Mouse (Mus musculus) heart, embryonic 10.5 days (tissue): ENCODE measurements around the gene Litaf. TPM values are rescaled to one million over a fixed set of nuclear protein-coding genes. Genes with fewer than 3 reads are reported as not detected.

Experiments
- DNase-seq: peaks from one replicate; pipeline ENCODE4 v3.0.0-alpha.2; 2017; ENCODE audit warnings: low spot score
- H3K27ac ChIP-seq: fragments of 300-500 bp; sonication (generic); 2 replicates; pipeline ENCODE4 v1.5.1; 2016; ENCODE audit warnings: mild to moderate bottlenecking
- H3K27me3 ChIP-seq: fragments of 300-500 bp; sonication (generic); 2 replicates; pipeline ENCODE4 v1.6.1; 2016; ENCODE audit warnings: mild to moderate bottlenecking; ENCODE audit not compliant: poor library complexity, insufficient read depth, severe bottlenecking
- H3K36me3 ChIP-seq: fragments of 300-500 bp; sonication (generic); 2 replicates; pipeline ENCODE4 v1.6.1; 2016; ENCODE audit warnings: mild to moderate bottlenecking, moderate library complexity
- H3K4me1 ChIP-seq: fragments of 300-500 bp; sonication (generic); 2 replicates; pipeline ENCODE4 v1.6.1; 2016; ENCODE audit warnings: mild to moderate bottlenecking
- H3K4me3 ChIP-seq: fragments of 300-500 bp; sonication (generic); 2 replicates; pipeline ENCODE4 v1.5.1; 2016; ENCODE audit warnings: mild to moderate bottlenecking, moderate library complexity
- H3K9me3 ChIP-seq: fragments of 300-500 bp; sonication (generic); 2 replicates; pipeline ENCODE4 v1.6.1; 2016; ENCODE audit warnings: mild to moderate bottlenecking, moderate library complexity
- WGBS: fragments of 180-500 bp; shearing (Covaris S2); methylation state at CpG from one replicate; pipeline ENCODE4 v1.1.7; 2016; 5-methylcytosine and 5-hydroxymethylcytosine counted together
- polyA plus RNA-seq: library from polyadenylated mRNA; unstranded; fragments of >200 nt; fragmentation: Nextera tagmentation; extraction: Ambion mirVana; gene quantifications from 2 replicates; pipeline ENCODE4 v1.2.1, GENCODE M21; 2016

The Litaf gene
- polyA plus RNA-seq, 1 experiment from 2014 or later, result 68.7 TPM

DNA sequence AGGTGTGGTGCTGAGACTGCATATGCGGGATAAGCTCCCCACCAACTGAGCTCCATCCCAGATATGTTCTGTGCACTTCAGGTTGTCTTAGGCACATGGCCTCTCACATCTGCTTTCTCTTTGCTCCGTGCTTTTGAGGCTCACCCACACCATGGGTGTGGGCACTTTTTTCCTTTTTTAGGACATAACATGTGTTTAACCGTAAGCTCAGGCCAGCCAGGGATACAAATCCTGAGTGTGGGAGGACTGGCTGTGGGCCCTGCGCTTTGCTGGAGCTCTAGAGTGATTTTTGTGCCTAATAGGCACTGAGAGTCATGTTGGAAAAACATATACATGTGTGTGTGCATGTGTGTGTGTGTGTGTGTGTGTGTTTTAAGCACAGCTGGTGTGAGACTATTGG, 110.9 kb downstream of the Litaf start:
- H3K4me3 ChIP-seq, result no peak overlapping the region
- H3K27me3 ChIP-seq, result no peaks in the 10 kb centered on the region
- no peak for DNase-seq
- peaks cover 13% of the 10 kb centered on the region for H3K36me3 ChIP-seq
- WGBS, result 86% methylated on average over 4 of the region's 4 CpGs
- H3K27ac ChIP-seq, result no peak overlapping the region
- H3K9me3 ChIP-seq, result no peaks in the 10 kb centered on the region
- peaks cover 11% of the 10 kb centered on the region; the same call in 1 of the 2 replicates for H3K4me1 ChIP-seq

DNA sequence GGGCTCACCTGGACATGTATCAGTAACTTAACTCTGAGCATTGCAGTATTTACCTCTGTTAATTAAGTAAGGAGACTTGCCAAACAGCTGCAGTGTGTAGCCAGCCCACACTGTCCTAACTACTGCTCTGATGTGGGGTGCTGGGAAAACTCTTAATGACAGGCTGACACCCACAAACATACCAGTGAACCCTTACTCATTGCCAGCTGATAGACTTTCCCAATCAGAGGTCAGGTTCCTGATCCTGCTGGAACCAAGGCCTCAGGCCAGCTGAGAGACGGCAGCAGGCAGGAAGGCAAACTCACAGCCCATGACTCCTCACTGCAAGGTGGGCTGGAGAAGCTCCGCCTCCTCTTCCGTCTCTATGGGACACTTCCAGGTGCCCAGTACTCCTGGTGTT, 113.1 kb downstream of the Litaf start:
- no peak overlapping the region for H3K4me3 ChIP-seq
- H3K9me3 ChIP-seq, result no peaks in the 10 kb centered on the region
- 82% methylated on average over 3 of the region's 3 CpGs for WGBS
- peaks cover 10% of the 10 kb centered on the region; the same call in 1 of the 2 replicates for H3K4me1 ChIP-seq
- H3K36me3 ChIP-seq, result peaks cover 5% of the 10 kb centered on the region; the same call in 1 of the 2 replicates
- no peaks in the 10 kb centered on the region for H3K27me3 ChIP-seq
- no peak overlapping the region for H3K27ac ChIP-seq
- no peak for DNase-seq

DNA sequence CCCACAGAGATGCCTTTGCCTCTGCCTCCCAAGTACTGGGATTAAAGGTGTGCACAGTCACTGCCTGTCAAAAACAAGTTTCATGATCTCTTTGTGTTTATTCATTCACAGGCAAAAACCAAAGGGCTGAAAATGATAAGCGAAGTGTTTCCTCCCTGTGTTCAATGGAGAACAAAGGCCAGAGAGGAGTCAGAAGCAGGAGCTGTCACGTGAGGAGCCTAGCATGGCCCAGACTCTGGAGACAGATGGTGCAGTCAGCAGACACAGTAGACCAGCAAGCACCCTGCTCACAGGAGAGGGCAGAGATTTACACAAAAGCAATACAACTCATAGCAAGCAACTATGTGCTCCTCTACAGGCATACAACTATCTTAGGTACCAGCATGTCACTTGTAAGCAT, 113.9 kb downstream of the Litaf start:
- H3K27me3 ChIP-seq, result no peaks in the 10 kb centered on the region
- H3K4me3 ChIP-seq, result no peak overlapping the region
- DNase-seq, result no peak
- H3K9me3 ChIP-seq, result no peaks in the 10 kb centered on the region
- H3K27ac ChIP-seq, result no peak overlapping the region; the same call in 1 of the 2 replicates
- H3K4me1 ChIP-seq, result peaks cover 7% of the 10 kb centered on the region; the same call in 1 of the 2 replicates
- H3K36me3 ChIP-seq, result peaks cover 2% of the 10 kb centered on the region; the same call in 1 of the 2 replicates
- 69% methylated on average over 2 of the region's 2 CpGs for WGBS

DNA sequence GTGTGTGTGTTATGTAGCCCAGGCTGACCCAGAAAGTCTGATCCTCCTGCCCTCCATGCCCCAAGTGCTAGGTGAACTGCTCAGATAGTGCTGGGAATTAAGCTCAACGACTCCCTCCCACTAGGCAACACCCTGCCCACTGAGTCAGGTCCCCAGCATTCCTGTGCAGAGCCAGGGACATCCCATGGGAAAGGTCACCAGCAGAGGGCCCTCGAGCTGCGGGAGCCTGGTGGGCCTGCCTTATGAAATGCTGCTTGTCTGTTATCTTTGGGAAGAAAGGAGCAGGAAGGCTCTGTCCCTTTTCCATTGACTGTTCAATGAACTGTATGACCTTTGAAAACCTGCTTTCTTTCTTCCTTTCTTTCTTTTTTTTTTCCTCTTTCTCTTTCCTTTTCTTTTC, 114.4 kb downstream of the Litaf start:
- Histone ChIP-seq H3K27ac (no peak overlapping the region), H3K4me3 (no peak overlapping the region), H3K36me3 (peaks cover 2% of the 10 kb centered on the region; the same call in 1 of the 2 replicates), H3K27me3 (no peaks in the 10 kb centered on the region), H3K4me1 (peaks cover 7% of the 10 kb centered on the region; the same call in 1 of the 2 replicates), H3K9me3 (no peaks in the 10 kb centered on the region)
- no peak for DNase-seq
- WGBS, result 6% methylated on average over 3 of the region's 3 CpGs

DNA sequence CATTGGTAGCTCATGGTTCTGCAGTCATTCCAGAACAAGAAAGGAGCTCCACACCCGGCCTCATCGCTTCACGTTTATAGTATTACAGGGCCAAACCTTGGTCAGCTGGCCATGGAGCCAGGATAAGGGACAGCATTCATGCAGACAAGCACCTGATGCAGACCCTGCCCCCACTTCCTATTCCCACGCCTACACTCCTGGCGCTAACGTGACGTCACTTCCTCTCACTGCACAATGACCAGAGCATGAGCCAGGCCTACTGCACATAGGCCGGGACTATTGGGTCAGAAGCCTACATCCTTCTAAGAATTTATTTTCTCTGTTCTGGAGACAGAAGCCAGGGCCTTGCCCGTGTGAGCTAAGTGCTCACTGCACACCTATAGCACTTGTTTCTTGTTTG, 115.4 kb downstream of the Litaf start:
- Histone ChIP-seq H3K4me3 (no peak overlapping the region), H3K4me1 (peaks cover 7% of the 10 kb centered on the region; the same call in 1 of the 2 replicates), H3K9me3 (no peaks in the 10 kb centered on the region), H3K36me3 (no peaks in the 10 kb centered on the region; the same call in 1 of the 2 replicates), H3K27me3 (no peaks in the 10 kb centered on the region), H3K27ac (no peak overlapping the region)
- WGBS, result 79% methylated on average over 9 of the region's 9 CpGs
- no peak for DNase-seq

DNA sequence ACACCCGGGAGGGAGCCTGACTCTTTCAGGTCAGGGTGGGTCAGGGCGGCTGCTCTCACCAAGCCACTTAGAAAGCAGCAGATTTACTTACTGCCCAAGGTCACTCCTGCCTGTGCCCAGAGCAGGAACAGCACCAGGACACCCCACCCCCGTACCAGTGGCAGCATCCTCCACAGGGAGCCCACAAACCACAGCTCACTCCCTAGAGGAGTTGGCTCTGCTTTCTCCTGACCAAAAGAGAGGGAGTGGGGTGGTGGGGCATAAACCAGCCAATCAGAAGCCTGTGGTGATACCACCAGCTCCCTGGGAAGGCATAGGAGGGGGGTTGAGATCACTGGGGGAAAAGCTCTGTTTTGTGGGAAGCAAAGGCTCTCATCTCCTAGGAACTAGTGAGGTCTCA, 118.2 kb downstream of the Litaf start:
- 24% methylated on average over 3 of the region's 3 CpGs for whole genome bisulfite sequencing
- no peak for DNase-seq
- no peaks in the 10 kb centered on the region for H3K9me3 ChIP-seq
- no peaks in the 10 kb centered on the region for H3K36me3 ChIP-seq
- peaks cover 18% of the 10 kb centered on the region for H3K4me1 ChIP-seq
- H3K4me3 ChIP-seq, result no peak overlapping the region
- no peak overlapping the region for H3K27ac ChIP-seq
- H3K27me3 ChIP-seq, result 0 out of 2 replicates have a peak, but pooled peaks cover under 1% of the 10 kb centered on the region

DNA sequence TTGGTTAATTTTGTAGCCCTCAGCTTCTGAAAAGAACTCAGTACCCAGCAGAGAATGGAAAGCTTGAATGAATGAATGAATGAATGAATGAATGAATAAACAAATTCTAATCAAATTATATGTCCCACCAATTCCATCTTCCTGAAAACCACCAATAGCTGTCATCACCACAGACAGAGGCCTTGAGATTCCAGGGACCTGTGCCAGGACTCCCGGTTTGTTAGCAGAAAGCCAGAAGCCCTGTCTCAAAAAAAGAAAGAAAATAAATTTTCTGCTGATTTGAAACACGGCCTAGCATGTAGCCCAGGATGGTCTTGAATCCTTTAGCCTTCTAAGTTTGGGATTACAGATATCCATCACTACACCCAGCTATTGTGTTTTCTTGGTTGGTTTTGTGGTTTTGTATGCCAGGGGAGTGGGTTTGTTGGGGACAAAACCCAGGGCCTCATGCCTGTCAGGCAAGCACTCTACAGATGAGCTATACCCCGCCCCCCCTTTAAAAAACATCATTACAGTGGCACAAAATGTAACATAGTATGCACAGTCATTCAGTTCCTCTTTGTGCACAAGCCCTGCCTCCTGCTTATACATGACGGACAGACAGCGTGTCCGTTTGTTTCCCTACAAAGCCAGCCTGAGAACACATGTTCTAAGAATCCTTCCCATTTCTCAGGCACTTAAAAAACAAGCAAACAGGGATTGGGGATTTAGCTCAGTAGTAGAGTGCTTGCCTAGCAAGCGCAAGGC, 120.4 kb downstream of the Litaf start:
- DNase-seq, result no peak
- Histone ChIP-seq H3K27ac (no peak overlapping the region), H3K4me1 (peaks cover 16% of the 10 kb centered on the region), H3K4me3 (no peak overlapping the region), H3K36me3 (no peaks in the 10 kb centered on the region), H3K27me3 (0 out of 2 replicates have a peak, but pooled peaks cover 6% of the 10 kb centered on the region), H3K9me3 (no peaks in the 10 kb centered on the region)
- 82% methylated on average over 7 of the region's 7 CpGs for WGBS

DNA sequence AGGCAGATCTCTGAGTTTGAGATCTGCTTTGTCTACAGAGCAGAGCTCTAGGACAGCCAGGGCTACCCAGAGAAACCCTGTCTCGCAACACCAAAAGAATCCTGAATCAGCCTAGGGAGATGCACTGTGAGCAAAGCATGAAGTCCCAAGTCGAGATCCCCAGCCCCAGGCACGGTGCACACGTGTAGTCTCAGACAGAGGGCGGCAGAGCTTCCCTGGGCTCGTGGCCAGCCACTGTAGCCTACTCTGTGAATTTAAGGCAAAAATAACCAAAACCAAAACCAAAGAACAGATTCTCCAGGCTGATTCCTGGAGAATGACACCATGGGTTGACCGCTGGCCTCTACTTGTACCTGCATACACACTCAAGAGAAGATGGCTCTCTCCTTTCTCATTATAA, 121.4 kb downstream of the Litaf start:
- Histone ChIP-seq H3K36me3 (no peaks in the 10 kb centered on the region), H3K27me3 (0 out of 2 replicates have a peak, but pooled peaks cover 6% of the 10 kb centered on the region), H3K9me3 (no peaks in the 10 kb centered on the region), H3K4me3 (no peak overlapping the region), H3K4me1 (peaks cover 16% of the 10 kb centered on the region), H3K27ac (no peak overlapping the region; the same call in 1 of the 2 replicates)
- WGBS, result 79% methylated on average over 7 of the region's 7 CpGs
- no peak for DNase-seq

DNA sequence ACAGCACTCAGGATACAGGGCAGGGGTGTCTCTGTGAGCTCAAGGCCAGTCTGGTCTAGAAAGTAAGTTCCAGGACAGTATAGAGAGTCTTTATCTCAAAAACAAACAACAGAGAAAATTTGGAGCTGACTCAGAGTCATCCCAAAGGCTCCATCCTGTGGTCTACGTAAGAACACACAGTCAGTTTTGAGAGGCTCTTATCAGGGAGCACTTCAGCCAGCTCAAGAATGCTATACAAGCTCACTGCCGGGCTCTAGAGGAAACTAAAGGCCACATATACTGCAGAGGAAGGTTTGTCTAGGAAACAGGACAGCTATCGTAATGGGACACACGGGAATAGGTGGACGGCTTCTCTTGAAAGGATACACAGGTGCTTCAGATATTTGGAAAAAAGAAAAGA, 122.7 kb downstream of the Litaf start:
- Histone ChIP-seq H3K4me3 (no peak overlapping the region), H3K27ac (no peak overlapping the region), H3K36me3 (no peaks in the 10 kb centered on the region), H3K27me3 (0 out of 2 replicates have a peak, but pooled peaks cover 6% of the 10 kb centered on the region), H3K9me3 (no peaks in the 10 kb centered on the region), H3K4me1 (peaks cover 16% of the 10 kb centered on the region)
- no peak for DNase-seq
- WGBS, result 16% methylated on average over 5 of the region's 5 CpGs

DNA sequence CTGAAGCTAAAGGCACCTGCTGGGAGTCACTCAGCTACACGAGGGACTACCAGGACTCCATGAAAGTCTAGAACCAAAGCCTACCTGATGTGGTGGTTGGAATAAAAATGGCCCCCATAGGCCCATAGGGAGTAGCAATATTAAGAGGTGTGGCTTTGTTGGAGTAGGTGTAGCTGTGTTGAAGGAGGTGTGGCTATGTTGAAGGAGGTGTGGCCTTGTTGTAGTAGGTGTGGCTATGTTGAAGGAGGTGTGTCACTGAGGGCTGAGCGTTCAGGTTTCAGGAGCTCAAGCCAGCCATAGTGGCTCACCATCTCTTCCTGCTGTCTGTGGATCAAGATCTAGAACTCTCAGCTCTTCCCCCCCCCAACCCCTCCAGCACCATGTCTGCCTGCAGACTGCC, 125.3 kb downstream of the Litaf start:
- WGBS, result 78% methylated on average over 2 of the region's 2 CpGs
- no peak for DNase-seq
- H3K9me3 ChIP-seq, result no peaks in the 10 kb centered on the region
- no peak overlapping the region for H3K27ac ChIP-seq
- H3K36me3 ChIP-seq, result no peaks in the 10 kb centered on the region
- H3K4me3 ChIP-seq, result no peak overlapping the region
- peaks cover 6% of the 10 kb centered on the region; the same call in 1 of the 2 replicates for H3K27me3 ChIP-seq
- H3K4me1 ChIP-seq, result peaks cover 14% of the 10 kb centered on the region

DNA sequence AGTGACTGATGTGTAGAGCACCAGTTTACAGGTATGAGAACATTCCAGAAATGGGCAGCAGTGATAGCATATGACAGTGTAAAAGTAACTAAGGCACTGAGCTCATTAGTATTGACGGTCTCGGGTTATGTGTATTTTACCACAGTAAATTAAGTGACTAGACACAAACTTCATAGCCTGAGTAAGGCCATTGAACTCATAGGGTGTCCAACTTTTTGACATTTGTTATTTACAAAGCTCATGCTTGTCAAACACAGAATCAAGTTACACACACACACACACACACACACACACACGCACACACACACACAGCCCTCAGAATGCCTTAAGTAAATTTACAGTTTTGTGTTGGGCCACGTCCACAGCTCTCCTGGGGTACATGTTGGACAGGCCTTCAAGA, 126.0 kb downstream of the Litaf start:
- 91% methylated on average over 4 of the region's 4 CpGs for WGBS
- H3K4me3 ChIP-seq, result no peak overlapping the region
- peaks cover 6% of the 10 kb centered on the region; the same call in 1 of the 2 replicates for H3K27me3 ChIP-seq
- peaks cover 14% of the 10 kb centered on the region for H3K4me1 ChIP-seq
- DNase-seq, result no peak
- no peaks in the 10 kb centered on the region for H3K9me3 ChIP-seq
- H3K36me3 ChIP-seq, result no peaks in the 10 kb centered on the region
- H3K27ac ChIP-seq, result no peak overlapping the region

DNA sequence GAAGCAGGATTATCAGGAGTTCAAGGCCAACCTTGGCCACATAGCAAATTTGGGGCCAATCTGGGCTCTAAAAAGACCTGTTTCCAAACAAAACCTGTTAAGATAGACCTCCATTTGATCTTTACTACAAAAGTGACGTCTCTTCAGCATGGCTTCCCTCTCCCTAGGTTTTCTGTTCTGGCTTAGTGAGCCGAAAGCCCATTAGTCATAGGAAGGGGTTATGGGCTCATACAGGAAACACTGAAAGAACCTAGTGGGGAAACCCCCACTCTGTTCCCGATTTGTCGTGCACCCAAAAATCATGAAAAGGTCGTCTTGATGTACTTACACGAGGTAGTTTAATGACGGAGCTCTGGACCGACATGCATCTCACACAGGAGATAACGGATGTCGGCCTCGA, 128.5 kb downstream of the Litaf start:
- Histone ChIP-seq H3K4me1 (0 out of 2 replicates have a peak, but pooled peaks cover 3% of the 10 kb centered on the region), H3K27me3 (peaks cover 3% of the 10 kb centered on the region; the same call in 1 of the 2 replicates), H3K27ac (no peak overlapping the region), H3K36me3 (no peaks in the 10 kb centered on the region), H3K9me3 (no peaks in the 10 kb centered on the region), H3K4me3 (no peak overlapping the region)
- 60% methylated on average over 11 of the region's 11 CpGs for WGBS
- no peak for DNase-seq

DNA sequence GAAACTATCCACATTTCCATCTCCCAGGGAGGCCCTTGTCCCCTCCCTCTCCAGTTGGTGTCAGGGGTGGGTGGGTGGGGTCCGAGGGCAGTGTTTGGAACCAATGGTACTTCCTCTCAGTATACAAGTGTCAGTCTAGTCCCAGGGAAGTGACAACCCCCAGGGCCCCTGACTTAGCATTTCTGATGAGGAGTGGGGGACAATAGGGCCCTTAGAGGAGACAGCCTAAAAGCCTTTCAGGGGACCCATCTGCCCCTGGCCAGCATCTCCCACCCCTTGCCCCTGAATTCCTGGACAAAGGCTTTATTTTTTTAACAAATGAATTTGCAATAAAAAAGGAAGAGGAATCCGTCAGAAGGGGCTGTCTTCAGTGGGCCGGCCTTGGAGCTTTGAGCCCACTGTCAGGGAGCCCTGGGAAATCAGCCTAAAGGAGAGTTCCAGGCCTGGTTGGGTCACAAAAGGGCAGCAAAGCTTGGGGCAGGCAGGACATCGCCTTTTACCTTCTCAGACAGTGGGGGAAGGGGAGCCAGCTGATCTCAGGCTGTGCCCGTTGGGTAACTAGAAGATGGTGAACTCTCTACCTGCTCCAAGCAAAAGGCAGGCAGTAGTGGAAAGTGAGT, 129.1 kb downstream of the Litaf start:
- Histone ChIP-seq H3K36me3 (no peaks in the 10 kb centered on the region), H3K4me1 (0 out of 2 replicates have a peak, but pooled peaks cover 3% of the 10 kb centered on the region), H3K4me3 (no peak overlapping the region), H3K9me3 (no peaks in the 10 kb centered on the region), H3K27ac (no peak overlapping the region), H3K27me3 (no peaks in the 10 kb centered on the region; the same call in 1 of the 2 replicates)
- WGBS, result 59% methylated on average over 5 of the region's 5 CpGs
- DNase-seq, result no peak
